In the genomic region with DNA sequence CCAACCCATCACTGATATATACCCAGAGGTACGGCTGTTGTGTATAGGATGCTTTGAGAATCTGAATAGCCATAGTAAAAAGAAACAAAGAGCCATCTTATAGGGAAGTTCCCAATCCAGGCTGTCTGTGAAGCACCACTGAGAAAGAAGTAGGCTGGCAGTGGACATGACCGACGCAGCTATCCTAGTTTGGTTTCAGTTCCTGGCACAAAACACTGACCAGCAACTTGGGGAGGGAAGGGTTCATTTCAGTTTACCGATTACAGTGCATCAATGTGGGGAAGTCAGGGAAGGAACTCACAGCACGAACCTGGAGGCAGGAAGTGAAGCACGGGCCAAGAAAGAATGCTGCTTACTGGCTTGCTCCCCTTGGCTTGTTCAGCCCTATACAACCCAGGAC, we compare ENCODE assay signal across 22 mouse cellular contexts.
DNase-seq lines count a peak whose midpoint lies in the region; ATAC-seq and TF ChIP-seq lines count a peak whose summit lies in the region.
"Had no signal": no experiment of that assay in that cellular context is flagged by ENCODE, and none has a peak within 500 bp of the region (broad histone marks: within the 10 kb centered on the region; RNA-seq: fewer than 3 reads in every experiment).

No protein-coding gene starts in this region.

- H3K27me3 ChIP-seq in stomach, postnatal 0 days (ENCODE audit: control insufficient read depth, insufficient read depth, low read length) = no peaks in the 10 kb centered on the region
- H3K27me3 ChIP-seq: CH12.LX; embryonic facial prominence, embryonic 12.5 days; Patski had no signal

- H3K9me3 ChIP-seq in stomach, postnatal 0 days (ENCODE audit: control insufficient read depth, low read length) = no peaks in the 10 kb centered on the region
- H3K9me3 ChIP-seq: embryonic facial prominence, embryonic 12.5 days; forebrain, embryonic 12.5 days; heart, embryonic 10.5 days; hindbrain, embryonic 10.5 days had no signal

- TF ChIP-seq EP300 in stomach, postnatal 0 days (optimal IDR thresholded peaks at IDR 0.05) = no peak

- WGBS in stomach, postnatal 0 days = 80% methylated on average over 6 of the region's 6 CpGs

- no peaks in the 10 kb centered on the region for H3K36me3 ChIP-seq in stomach, postnatal 0 days (ENCODE audit: control insufficient read depth, insufficient read depth, low read length)
- H3K36me3 ChIP-seq: embryonic facial prominence, embryonic 12.5 days; forebrain, embryonic 12.5 days; heart, embryonic 10.5 days; hindbrain, embryonic 10.5 days had no signal

- TF ChIP-seq CTCF in stomach, postnatal 0 days (IDR thresholded peaks at IDR 0.05; ENCODE audit: low read depth) = no peak

- no peak overlapping the region for H3K4me3 ChIP-seq in stomach, postnatal 0 days (ENCODE audit: low read depth, low read length)
- H3K4me3 ChIP-seq: embryonic facial prominence, embryonic 12.5 days; forebrain, embryonic 12.5 days; heart, embryonic 10.5 days; hindbrain, embryonic 10.5 days had no signal

- H3K4me2 ChIP-seq in stomach, postnatal 0 days (replicated peaks; ENCODE audit: low read depth) = no peak overlapping the region
- H3K4me2 ChIP-seq: embryonic facial prominence, embryonic 12.5 days; forebrain, embryonic 12.5 days; hindbrain, embryonic 14.5 days had no signal

- H3K4me1 ChIP-seq in stomach, postnatal 0 days (replicated peaks; ENCODE audit: control insufficient read depth, insufficient read depth) = no peaks in the 10 kb centered on the region
- H3K4me1 ChIP-seq: embryonic facial prominence, embryonic 12.5 days; forebrain, embryonic 12.5 days had no signal

- peak; percentile 59 for DNase-seq in layer of hippocampus, adult 9-11 months
- DNase-seq in layer of hippocampus, postnatal 25 days (ENCODE audit: extremely low spot score in 1 of 2, low spot score in 1 of 2) = no peak
- no peak for DNase-seq in stomach, postnatal 0 days (ENCODE audit: low spot score)
- DNase-seq in testis, postnatal 14 days (ENCODE audit: low spot score) = no peak
- DNase-seq: adrenal gland, adult 2 months; adrenal gland, postnatal 25 days; cerebellum, adult 2 months; cerebellum, postnatal 14 days; gastrocnemius, postnatal 14 days; heart, postnatal 10 days had no signal

- ATAC-seq in common myeloid progenitor, adult 5-6 weeks (replicated peaks; ENCODE audit: low read depth, poor library complexity, severe bottlenecking) = peak; percentile 50
- peak; percentile 97 for ATAC-seq in megakaryocyte, adult 5-6 weeks (ENCODE audit: poor library complexity, severe bottlenecking)
- peak; percentile 62 for ATAC-seq in monocyte, adult 5-6 weeks (replicated peaks; ENCODE audit: insufficient number of reproducible peaks, low FRiP score, low TSS enrichment, poor library complexity, severe bottlenecking)
- no peak for ATAC-seq in stomach, postnatal 0 days (ENCODE audit: low FRiP score, low TSS enrichment)
- ATAC-seq: activated CD4-positive, CD25-positive, alpha-beta regulatory T cell, adult 4 months; forebrain, embryonic 16.5 days; Patski had no signal

- H3K27ac ChIP-seq in stomach, postnatal 0 days (replicated peaks) = no peak overlapping the region
- H3K27ac ChIP-seq: embryonic facial prominence, embryonic 12.5 days; forebrain, embryonic 12.5 days; heart, embryonic 10.5 days; hindbrain, embryonic 10.5 days; hindbrain, embryonic 14.5 days had no signal

- no peak overlapping the region for H3K9ac ChIP-seq in stomach, postnatal 0 days (ENCODE audit: low read length)
- H3K9ac ChIP-seq: embryonic facial prominence, embryonic 12.5 days; forebrain, embryonic 12.5 days; hindbrain, embryonic 14.5 days had no signal
